Comparison of ENCODE assay signal across 8 mouse cellular contexts in the genomic region with DNA sequence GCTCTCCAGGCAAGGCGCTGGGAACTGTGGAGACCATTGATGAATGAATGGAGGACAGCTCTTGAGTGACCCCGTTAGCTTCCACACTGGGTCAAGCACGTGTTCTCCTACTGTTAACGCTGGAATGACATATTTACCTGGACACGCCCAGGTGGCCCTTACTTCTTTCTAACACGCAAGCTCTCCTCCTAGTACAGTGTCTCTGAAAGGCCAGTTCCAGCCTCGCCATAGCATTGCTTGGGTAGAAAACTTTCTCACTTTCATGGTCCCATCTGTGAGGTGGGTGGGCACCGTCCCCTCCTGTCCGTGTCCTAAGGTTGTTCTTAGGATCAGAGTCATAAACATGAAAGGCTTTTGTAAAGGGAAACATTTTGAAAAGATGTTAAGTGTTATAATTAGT. TPM values are rescaled to one million over a fixed set of nuclear protein-coding genes. Genes with fewer than 3 reads are reported as not detected.
DNase-seq lines count a peak whose midpoint lies in the region; ATAC-seq and TF ChIP-seq lines count a peak whose summit lies in the region.

No protein-coding gene starts in this region.

- 58% methylated on average over 9 of the region's 9 CpGs for WGBS in kidney, embryonic 14.5 days
- 82% methylated on average over 9 of the region's 9 CpGs for WGBS in kidney, adult 2 months
- WGBS in embryonic facial prominence, embryonic 13.5 days: 39% methylated on average over 9 of the region's 9 CpGs
- 51% methylated on average over 9 of the region's 9 CpGs for WGBS in hindbrain, embryonic 12.5 days
- WGBS in midbrain, embryonic 14.5 days: 51% methylated on average over 9 of the region's 9 CpGs
- 93% methylated on average over 9 of the region's 9 CpGs for WGBS in heart, adult 2 months

- peak overlapping the region; percentile 54; the same call in 1 of the 2 replicates for H3K4me2 ChIP-seq in kidney, embryonic 14.5 days (replicated peaks; ENCODE audit: low read depth, low read length)
- peak overlapping the region; percentile 90 for H3K4me2 ChIP-seq in embryonic facial prominence, embryonic 13.5 days
- peak overlapping the region; percentile 79 for H3K4me2 ChIP-seq in hindbrain, embryonic 12.5 days (replicated peaks)
- peak overlapping the region; percentile 90 for H3K4me2 ChIP-seq in midbrain, embryonic 14.5 days (ENCODE audit: low read length)

- H3K79me2 ChIP-seq in heart, adult 2 months (replicated peaks; ENCODE audit: control insufficient read depth, insufficient read depth, low read length): no peaks in the 10 kb centered on the region

- no peak for TF ChIP-seq POLR2A in kidney, adult 2 months (IDR thresholded peaks at IDR 0.05; ENCODE audit: low read depth, low read length)
- TF ChIP-seq POLR2A in heart, adult 2 months (IDR thresholded peaks at IDR 0.05; ENCODE audit: insufficient read depth, low read depth, low read length): no peak

- intact Hi-C loops in heart, adult 2 months (cut with DNase I): loop anchor here (1.0 to 5.0 kb wide), 3 partner anchors 104 to 267 kb away; no protein-coding TSS in a partner anchor

- H3K27me3 ChIP-seq in kidney, embryonic 14.5 days (ENCODE audit: control insufficient read depth, insufficient read depth, low read length): no peaks in the 10 kb centered on the region
- H3K27me3 ChIP-seq in kidney, adult 2 months (replicated peaks; ENCODE audit: control insufficient read depth, insufficient read depth, low read length): no peaks in the 10 kb centered on the region; the same call in 1 of the 2 replicates
- H3K27me3 ChIP-seq in embryonic facial prominence, embryonic 13.5 days: no peaks in the 10 kb centered on the region
- no peaks in the 10 kb centered on the region; the same call in 1 of the 2 replicates for H3K27me3 ChIP-seq in hindbrain, embryonic 12.5 days
- no peaks in the 10 kb centered on the region for H3K27me3 ChIP-seq in midbrain, embryonic 14.5 days (ENCODE audit: control insufficient read depth, insufficient read depth, low read length)
- H3K27me3 ChIP-seq in heart, adult 2 months (ENCODE audit: control insufficient read depth, insufficient read depth, low read length): no peaks in the 10 kb centered on the region

- no peak for TF ChIP-seq CTCF in kidney, adult 2 months (conservative IDR thresholded peaks at IDR 0.05; ENCODE audit: insufficient read depth, insufficient read length, low read depth, low read length)
- no peak for TF ChIP-seq CTCF in heart, adult 2 months (IDR thresholded peaks at IDR 0.05)

- no peaks in the 10 kb centered on the region for H3K9me3 ChIP-seq in kidney, embryonic 14.5 days (ENCODE audit: control insufficient read depth, low read length)
- H3K9me3 ChIP-seq in embryonic facial prominence, embryonic 13.5 days: no peaks in the 10 kb centered on the region
- H3K9me3 ChIP-seq in hindbrain, embryonic 12.5 days (replicated peaks): no peaks in the 10 kb centered on the region
- H3K9me3 ChIP-seq in midbrain, embryonic 14.5 days (ENCODE audit: control insufficient read depth, low read length): no peaks in the 10 kb centered on the region

- H3K4me3 ChIP-seq in kidney, embryonic 14.5 days (ENCODE audit: low read length): peak overlapping the region; percentile 8; the same call in 1 of the 2 replicates
- H3K4me3 ChIP-seq in kidney, adult 2 months (ENCODE audit: insufficient read depth, low read depth, low read length): no peak overlapping the region
- peak overlapping the region; percentile 91 for H3K4me3 ChIP-seq in embryonic facial prominence, embryonic 13.5 days
- peak overlapping the region; percentile 95 for H3K4me3 ChIP-seq in hindbrain, embryonic 12.5 days
- peak overlapping the region; percentile 89 for H3K4me3 ChIP-seq in midbrain, embryonic 14.5 days (replicated peaks; ENCODE audit: low read depth, low read length)
- H3K4me3 ChIP-seq in heart, adult 2 months: no peak overlapping the region

- peaks cover 60% of the 10 kb centered on the region for H3K4me1 ChIP-seq in kidney, embryonic 14.5 days (ENCODE audit: control insufficient read depth, insufficient read depth, low read length)
- H3K4me1 ChIP-seq in kidney, adult 2 months (ENCODE audit: control insufficient read depth, insufficient read depth, low read length): no peaks in the 10 kb centered on the region
- peaks cover 75% of the 10 kb centered on the region for H3K4me1 ChIP-seq in embryonic facial prominence, embryonic 13.5 days
- peaks cover 85% of the 10 kb centered on the region for H3K4me1 ChIP-seq in hindbrain, embryonic 12.5 days
- peaks cover 82% of the 10 kb centered on the region for H3K4me1 ChIP-seq in midbrain, embryonic 14.5 days (ENCODE audit: control insufficient read depth, insufficient read depth, low read length)
- H3K4me1 ChIP-seq in heart, adult 2 months (ENCODE audit: control insufficient read depth, insufficient read depth, low read length): peaks cover 2% of the 10 kb centered on the region; the same call in 1 of the 2 replicates

- H3K9ac ChIP-seq in kidney, embryonic 14.5 days (ENCODE audit: low read depth, low read length): no peak overlapping the region
- H3K9ac ChIP-seq in embryonic facial prominence, embryonic 13.5 days: peak overlapping the region; percentile 97
- H3K9ac ChIP-seq in hindbrain, embryonic 12.5 days: peak overlapping the region; percentile 36; the same call in 1 of the 2 replicates
- no peak overlapping the region for H3K9ac ChIP-seq in midbrain, embryonic 14.5 days (replicated peaks; ENCODE audit: low read length)
- H3K9ac ChIP-seq in heart, adult 2 months (ENCODE audit: low read depth, low read length): no peak overlapping the region

- H3K36me3 ChIP-seq in kidney, embryonic 14.5 days (ENCODE audit: control insufficient read depth, insufficient read depth, low read length): peaks cover 3% of the 10 kb centered on the region; the same call in 1 of the 2 replicates
- H3K36me3 ChIP-seq in kidney, adult 2 months (ENCODE audit: control insufficient read depth, insufficient read depth, low read length): no peaks in the 10 kb centered on the region
- peaks cover 18% of the 10 kb centered on the region for H3K36me3 ChIP-seq in embryonic facial prominence, embryonic 13.5 days
- H3K36me3 ChIP-seq in hindbrain, embryonic 12.5 days: no peaks in the 10 kb centered on the region
- H3K36me3 ChIP-seq in midbrain, embryonic 14.5 days (ENCODE audit: control insufficient read depth, insufficient read depth, low read length): 0 out of 2 replicates have a peak, but pooled peaks cover 2% of the 10 kb centered on the region
- no peaks in the 10 kb centered on the region for H3K36me3 ChIP-seq in heart, adult 2 months (ENCODE audit: control insufficient read depth, insufficient read depth, low read length)

- no peak overlapping the region for H3K27ac ChIP-seq in kidney, embryonic 14.5 days (ENCODE audit: low read depth, low read length)
- no peak overlapping the region for H3K27ac ChIP-seq in kidney, adult 2 months (ENCODE audit: insufficient read depth, low read depth, low read length)
- H3K27ac ChIP-seq in embryonic facial prominence, embryonic 13.5 days: peak overlapping the region; percentile 100; the same call in 1 of the 2 replicates
- no peak overlapping the region for H3K27ac ChIP-seq in hindbrain, embryonic 12.5 days
- H3K27ac ChIP-seq in midbrain, embryonic 14.5 days (replicated peaks; ENCODE audit: low read depth, low read length): no peak overlapping the region
- no peak overlapping the region for H3K27ac ChIP-seq in heart, adult 2 months

- no peak for DNase-seq in kidney, adult 2 months
- no peak for DNase-seq in midbrain, embryonic 14.5 days
- no peak for DNase-seq in spleen, adult 18-20 months
- DNase-seq in thymus, postnatal 25 days: no peak
- DNase-seq in heart, adult 2 months: no peak

- TF ChIP-seq EP300 in heart, adult 2 months (IDR thresholded peaks at IDR 0.05; ENCODE audit: insufficient read depth, low read depth, low read length): no peak

- no peak for ATAC-seq in kidney, embryonic 14.5 days (ENCODE audit: low FRiP score, low TSS enrichment)
- no peak for ATAC-seq in embryonic facial prominence, embryonic 13.5 days (ENCODE audit: insufficient number of reproducible peaks, insufficient read depth, low FRiP score, low TSS enrichment, low read depth)
- no peak for ATAC-seq in hindbrain, embryonic 12.5 days (ENCODE audit: low FRiP score)
- ATAC-seq in midbrain, embryonic 14.5 days (ENCODE audit: low FRiP score, low TSS enrichment): no peak

RNA-seq across cellular contexts. Expression of gene Axin2, which starts 5.7 kb away (rescaled TPM):
- 8.0 and 11.5 TPM in 2 replicates for polyA plus RNA-seq in kidney, embryonic 14.5 days (2014; fragmentation: Nextera tagmentation; extraction: Ambion mirVana)
- 2.7 and 3.1 TPM in 2 replicates for polyA plus RNA-seq in kidney, adult 2 months (2012; rRNA removed)
- polyA plus RNA-seq in embryonic facial prominence, embryonic 13.5 days (2015; fragmentation: Nextera tagmentation; extraction: Ambion mirVana): 17.4 and 25.1 TPM in 2 replicates
- 17.5 and 20.3 TPM in 2 replicates for polyA plus RNA-seq in hindbrain, embryonic 12.5 days (2016; fragmentation: Nextera tagmentation; extraction: Ambion mirVana)
- 14.1 and 19.4 TPM in 2 replicates for polyA plus RNA-seq in midbrain, embryonic 14.5 days (2014; fragmentation: Nextera tagmentation; extraction: Ambion mirVana)
- 1 to 10 TPM; 3.5 to 6.6 TPM for total RNA-seq in heart, adult 2 months (2021)
- 2.7 and 2.8 TPM in 2 replicates for polyA plus RNA-seq in heart, adult 2 months (2012; rRNA removed)

Comparison
In these comparisons a context has a peak if more than half of its experiments do, and no peak if none do; other contexts are left out.
1. H3K4me3 ChIP-seq: peak in kidney, embryonic 14.5 days (single experiment), embryonic facial prominence, embryonic 13.5 days (single experiment), hindbrain, embryonic 12.5 days (single experiment) and midbrain, embryonic 14.5 days (single experiment); none in kidney, adult 2 months (single experiment) and heart, adult 2 months (single experiment).
2. H3K9ac ChIP-seq: peak in embryonic facial prominence, embryonic 13.5 days (single experiment) and hindbrain, embryonic 12.5 days (single experiment); none in kidney, embryonic 14.5 days (single experiment), midbrain, embryonic 14.5 days (single experiment) and heart, adult 2 months (single experiment).
3. Peak in every context shown above with its lines, with median percentiles within 50 percentile points of each other: H3K4me2 ChIP-seq.